Mouse (Mus musculus) left cerebral cortex, adult 8-10 months (tissue): ENCODE data around the gene Ccdc6. TPM values are rescaled to one million over a fixed set of nuclear protein-coding genes. Genes with fewer than 3 reads are reported as not detected.
A peak's percentile ranks its signal among the peaks of the same experiment; 100 is the strongest.

ENCODE experiments used
- DNase-seq, 2 experiments: peaks; one replicate each; pipeline ENCODE4 v3.0.0; 2022; ENCODE audit warnings: low spot score in 2 of 2
- total RNA-seq, 4 experiments: library from RNA; stranded (reverse); gene quantifications; 2 replicates each; pipeline ENCODE4 v1.2.4; 2022

Ccdc6 gene
- total RNA-seq, 4 experiments from 2014 or later = 49.4 to 56.3 (median 52.7) TPM

GRCm38 (mm10) chr10:70093782-70094181, 3.1 kb upstream of the Ccdc6 start:
- no peak for DNase-seq

GRCm38 (mm10) chr10:70095031-70095470, 1.9 kb upstream of the Ccdc6 start:
- no peak for DNase-seq

GRCm38 (mm10) chr10:70095506-70096270, 1.2 kb upstream of the Ccdc6 start:
- DNase-seq = no peak

GRCm38 (mm10) chr10:70097291-70097901, 475 bp downstream of the Ccdc6 start:
- DNase-seq = peak in 1 of 2 experiments; percentile 34

- peak; percentile 51 to 68 for DNase-seq
Measured at GRCm38 (mm10) chr10:70097911-70098569, 1.1 kb downstream of the Ccdc6 start.

GRCm38 (mm10) chr10:70098626-70099025, 1.7 kb downstream of the Ccdc6 start:
- no peak for DNase-seq

GRCm38 (mm10) chr10:70099052-70099451, 2.1 kb downstream of the Ccdc6 start:
- DNase-seq = no peak

GRCm38 (mm10) chr10:70102086-70102485, 5.2 kb downstream of the Ccdc6 start:
- no peak for DNase-seq

GRCm38 (mm10) chr10:70108016-70108415, 11.1 kb downstream of the Ccdc6 start:
- no peak for DNase-seq

GRCm38 (mm10) chr10:70109974-70110373, 13.1 kb downstream of the Ccdc6 start:
- no peak for DNase-seq

- DNase-seq = no peak
Measured at GRCm38 (mm10) chr10:70110815-70111214, 13.9 kb downstream of the Ccdc6 start.

GRCm38 (mm10) chr10:70111643-70112042, 14.7 kb downstream of the Ccdc6 start:
- no peak for DNase-seq

GRCm38 (mm10) chr10:70114048-70114635, 17.2 kb downstream of the Ccdc6 start:
- no peak for DNase-seq

- no peak for DNase-seq
Measured at GRCm38 (mm10) chr10:70116454-70116853, 19.5 kb downstream of the Ccdc6 start.

- DNase-seq = no peak
Measured at GRCm38 (mm10) chr10:70119451-70119850, 22.5 kb downstream of the Ccdc6 start.

- no peak for DNase-seq
Measured at GRCm38 (mm10) chr10:70119851-70120370, 23.0 kb downstream of the Ccdc6 start.

GRCm38 (mm10) chr10:70120671-70121405, 23.9 kb downstream of the Ccdc6 start:
- DNase-seq = no peak

GRCm38 (mm10) chr10:70121406-70121695, 24.4 kb downstream of the Ccdc6 start:
- no peak for DNase-seq

GRCm38 (mm10) chr10:70123454-70123853, 26.5 kb downstream of the Ccdc6 start:
- DNase-seq = no peak

GRCm38 (mm10) chr10:70125491-70125890, 28.6 kb downstream of the Ccdc6 start:
- DNase-seq = no peak

GRCm38 (mm10) chr10:70127273-70127672, 30.4 kb downstream of the Ccdc6 start:
- DNase-seq = no peak
